Mouse (Mus musculus) lung, postnatal 36 days (tissue): ENCODE data around the gene Oas3.
A peak's percentile ranks its signal among the peaks of the same experiment; 100 is the strongest.
"Not testable (repeated sequence)": the region's sequence is repeated elsewhere in the genome, so short reads cannot be mapped to it uniquely, and the experiment has no call there.

Experiments
- DNase-seq: peaks from one replicate; pipeline ENCODE4 v3.0.0; 2022; ENCODE audit warnings: mixed read lengths

The Oas3 gene

DNA sequence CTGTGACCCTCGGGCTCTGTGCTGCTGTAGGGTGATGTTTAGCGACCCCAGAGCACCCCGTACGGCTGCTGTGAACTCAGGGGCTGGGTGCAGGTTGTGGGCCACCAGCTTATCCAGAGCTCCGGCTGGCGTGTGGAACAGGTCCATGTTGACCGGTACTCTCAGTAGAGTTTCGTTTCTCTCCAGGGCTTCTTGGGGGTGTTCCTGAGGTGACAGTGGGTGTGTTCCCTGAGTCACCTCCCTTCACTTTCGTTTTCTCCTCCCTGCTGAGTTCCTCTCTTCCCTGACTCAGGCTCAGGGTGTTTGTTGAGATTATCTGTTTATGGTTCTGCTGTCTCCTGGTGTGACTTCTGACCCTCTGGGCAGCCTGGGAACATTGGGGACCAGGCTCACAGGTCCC is at the start of gene Oas3:
Gene Oas3, minus strand, starts transcription at position 184 of the 400 bp plus-strand sequence.
- peak; percentile 7 for DNase-seq

DNA sequence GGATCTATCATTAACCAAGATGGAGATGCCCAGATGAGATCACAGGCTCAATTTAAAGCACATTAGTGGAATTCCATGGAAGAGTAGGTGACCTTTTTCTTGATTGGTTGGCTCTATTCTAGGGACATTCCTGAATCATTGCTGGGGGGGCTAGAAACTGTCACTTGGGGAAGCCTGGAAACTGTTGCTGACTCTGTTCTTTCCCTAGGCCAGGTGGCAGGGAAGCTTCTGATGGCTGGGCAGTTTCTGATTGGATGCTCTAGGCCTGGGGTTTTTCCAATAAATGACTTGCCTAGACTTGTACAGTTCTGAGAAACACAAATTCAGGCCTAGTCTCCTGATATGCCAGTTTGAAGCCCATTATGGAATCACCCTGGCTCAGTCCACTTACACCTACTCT is 41.5 kb upstream of the Oas3 start:
- no peak for DNase-seq

DNA sequence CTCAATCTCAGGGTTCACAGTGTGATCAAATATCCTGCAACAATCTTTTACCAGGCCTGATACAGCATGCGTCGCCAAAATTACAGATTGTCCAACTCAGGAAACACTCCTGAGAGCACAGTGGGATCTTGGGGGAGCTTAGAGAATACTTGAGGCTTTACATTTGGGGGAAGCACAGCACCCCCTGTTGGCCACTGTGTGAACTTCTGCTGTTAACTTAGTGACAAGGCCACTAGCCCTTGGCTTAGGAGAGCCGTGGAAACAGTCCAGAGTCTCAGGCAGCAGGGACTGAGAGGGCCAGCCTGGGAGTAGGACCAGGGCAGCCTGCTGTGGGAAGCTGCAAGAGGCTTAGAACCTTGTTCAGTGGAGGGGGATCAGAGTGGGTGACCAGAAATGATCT is 38.5 kb upstream of the Oas3 start:
- peak; percentile 46 for DNase-seq

DNA sequence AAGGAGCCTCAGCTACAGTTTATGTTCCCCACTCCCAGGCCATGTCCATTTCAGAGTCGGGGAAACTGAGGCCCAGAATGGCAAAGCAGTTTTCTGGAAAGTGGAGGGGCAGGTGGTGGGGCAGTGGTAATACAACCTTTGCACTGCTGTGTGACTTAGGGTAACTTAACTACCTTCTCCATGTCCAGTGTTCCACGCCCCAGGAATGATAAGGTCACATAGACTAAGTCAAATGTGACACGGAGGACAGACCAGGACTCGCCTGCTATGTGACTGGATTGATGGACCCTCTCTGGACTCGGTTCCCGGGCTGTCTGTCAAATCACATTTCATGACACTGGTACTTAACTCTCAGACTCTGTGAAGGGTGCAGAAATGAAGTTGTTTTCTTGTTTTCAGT is 35.6 kb upstream of the Oas3 start:
- no peak for DNase-seq

DNA sequence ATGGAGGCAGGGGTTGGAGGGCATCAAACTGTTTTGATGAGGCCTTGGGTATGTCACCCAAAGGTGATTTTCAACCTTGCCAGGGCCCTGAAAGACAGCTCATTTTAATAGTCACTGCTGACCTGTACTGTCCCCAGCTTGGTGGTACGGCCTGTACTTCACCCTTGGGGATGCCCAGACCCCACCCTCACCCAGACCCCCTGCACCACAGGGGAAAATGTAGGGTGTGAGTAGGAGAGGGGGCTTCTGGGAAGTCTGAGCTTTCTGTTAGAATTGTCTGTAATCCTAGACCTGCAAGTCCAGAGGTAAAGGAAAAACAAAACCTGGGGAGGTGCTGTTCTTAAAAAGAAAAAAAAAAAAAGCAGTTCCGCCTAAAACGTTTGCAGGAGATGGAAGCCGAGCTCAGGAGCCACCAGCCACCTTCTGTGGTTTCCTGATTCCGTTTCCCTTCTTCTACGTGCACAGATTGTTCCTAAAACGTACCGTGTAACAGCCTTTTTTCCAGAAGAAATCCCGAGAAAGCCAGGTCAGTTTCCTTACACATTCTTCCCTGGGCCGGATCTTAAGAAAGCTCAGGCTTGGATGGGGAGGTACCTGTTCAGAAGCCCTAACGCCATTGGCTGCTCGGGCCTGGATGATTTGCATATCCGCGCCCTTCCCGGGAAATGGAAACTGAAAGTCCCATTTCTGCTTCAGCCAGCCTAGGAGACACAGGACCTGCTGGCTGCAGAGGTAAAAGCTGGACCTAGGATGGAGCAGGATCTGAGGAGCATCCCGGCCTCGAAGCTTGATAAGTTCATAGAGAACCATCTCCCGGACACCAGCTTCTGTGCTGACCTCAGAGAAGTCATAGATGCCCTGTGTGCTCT is 34.7 kb upstream of the Oas3 start, which contains the start of gene Oas1c:
Gene Oas1c, minus strand, starts transcription at position 564 of the 869 bp plus-strand sequence.
- peak; percentile 96 for DNase-seq

DNA sequence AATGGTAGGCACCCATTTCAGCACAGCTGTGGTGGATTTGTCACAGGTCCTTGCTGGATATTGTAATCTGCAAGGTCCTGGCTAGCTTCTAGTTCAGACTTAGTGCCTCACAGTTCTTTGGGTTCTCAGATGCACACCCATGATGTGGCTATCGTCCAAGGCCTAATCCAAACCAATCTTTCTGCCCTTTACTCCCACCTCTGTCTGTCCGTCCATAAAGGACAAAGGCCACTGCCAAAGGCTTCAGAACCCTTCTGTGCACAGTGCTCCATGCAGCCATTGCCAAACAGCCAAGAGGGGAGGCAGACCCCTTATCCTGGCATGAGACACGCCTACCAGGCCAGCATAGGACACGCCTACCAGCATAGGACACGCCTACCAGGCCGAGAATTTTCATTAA is 31.7 kb upstream of the Oas3 start:
- DNase-seq: no peak

DNA sequence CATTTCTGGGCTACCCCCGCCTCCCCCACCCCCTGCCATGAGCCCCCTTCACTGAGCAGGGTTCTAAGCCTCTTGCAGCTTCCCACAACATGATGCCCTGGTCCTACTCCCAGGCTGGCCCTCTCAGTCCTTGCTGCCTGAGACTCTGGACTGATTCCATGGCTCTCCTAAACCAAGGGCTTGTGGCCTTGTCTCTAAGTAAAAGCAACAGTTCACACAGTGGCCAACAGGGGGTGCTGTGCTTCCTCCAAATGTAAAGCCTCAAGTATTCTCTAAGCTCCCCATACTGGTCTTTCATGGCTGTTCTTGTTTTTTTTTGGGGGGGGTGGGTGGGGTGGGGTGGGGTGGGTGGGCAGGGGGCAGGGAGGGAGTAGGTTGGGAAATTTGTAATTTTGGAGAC is 29.0 kb upstream of the Oas3 start:
- peak; percentile 84 for DNase-seq

DNA sequence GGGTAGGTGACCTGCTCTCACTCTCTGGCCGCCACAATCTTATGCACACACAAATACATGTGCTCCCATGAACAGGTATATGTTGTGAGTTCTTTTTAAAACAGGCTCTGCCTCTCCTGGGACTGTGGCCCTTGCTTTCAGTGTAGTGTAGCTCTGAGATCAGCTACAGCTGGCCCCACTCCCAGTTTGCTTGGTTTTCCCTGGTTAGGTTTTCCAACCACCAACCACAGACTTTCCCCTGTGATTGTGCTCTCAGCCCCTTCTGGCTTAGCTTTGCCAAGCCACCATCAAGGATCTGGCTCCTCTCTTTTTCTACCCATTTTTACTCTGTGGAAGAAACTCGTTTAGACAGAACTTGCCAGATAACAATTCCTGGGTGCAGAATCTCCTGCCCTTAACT is 26.1 kb upstream of the Oas3 start:
- no peak for DNase-seq

DNA sequence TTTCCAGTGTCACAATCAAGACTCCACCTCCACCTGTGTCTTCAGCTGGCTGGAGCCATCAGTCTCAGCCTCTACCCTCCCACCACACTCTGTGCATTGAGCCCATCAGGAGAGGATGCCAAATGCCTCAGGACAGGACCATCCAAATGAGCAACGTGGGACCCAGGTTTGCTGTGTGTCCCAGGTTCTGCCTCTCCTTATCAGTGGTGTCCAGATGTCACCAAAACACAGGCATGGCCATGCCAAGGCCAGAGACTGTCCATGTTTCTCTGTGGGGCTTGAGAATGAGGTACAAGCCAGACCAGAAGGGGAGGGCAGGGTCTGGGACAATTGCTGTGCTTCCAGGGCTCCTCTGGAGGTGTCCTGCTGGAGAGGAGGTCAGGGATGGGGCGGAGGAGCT is 21.5 kb upstream of the Oas3 start:
- DNase-seq: not testable (repeated sequence)

DNA sequence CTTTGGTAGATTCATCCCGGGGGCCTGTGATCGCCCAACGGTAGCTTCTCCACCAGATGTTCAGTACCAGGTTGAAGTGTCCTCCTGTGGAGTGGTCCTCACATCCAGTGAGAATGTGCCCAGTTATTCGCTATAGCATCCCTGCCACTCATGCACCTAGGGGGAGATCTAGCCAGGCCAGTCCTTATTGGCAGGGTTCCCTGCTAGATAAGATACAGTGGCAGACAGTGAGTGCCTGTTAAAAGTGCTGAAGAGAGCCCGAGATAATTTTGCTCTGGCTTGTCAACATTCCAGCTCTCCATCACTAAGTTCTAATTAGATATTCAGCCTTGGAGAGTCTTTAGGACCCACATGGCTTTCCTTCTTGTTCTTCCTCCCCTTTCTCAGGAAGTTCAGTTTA is 20.7 kb upstream of the Oas3 start:
- DNase-seq: not testable (repeated sequence)

DNA sequence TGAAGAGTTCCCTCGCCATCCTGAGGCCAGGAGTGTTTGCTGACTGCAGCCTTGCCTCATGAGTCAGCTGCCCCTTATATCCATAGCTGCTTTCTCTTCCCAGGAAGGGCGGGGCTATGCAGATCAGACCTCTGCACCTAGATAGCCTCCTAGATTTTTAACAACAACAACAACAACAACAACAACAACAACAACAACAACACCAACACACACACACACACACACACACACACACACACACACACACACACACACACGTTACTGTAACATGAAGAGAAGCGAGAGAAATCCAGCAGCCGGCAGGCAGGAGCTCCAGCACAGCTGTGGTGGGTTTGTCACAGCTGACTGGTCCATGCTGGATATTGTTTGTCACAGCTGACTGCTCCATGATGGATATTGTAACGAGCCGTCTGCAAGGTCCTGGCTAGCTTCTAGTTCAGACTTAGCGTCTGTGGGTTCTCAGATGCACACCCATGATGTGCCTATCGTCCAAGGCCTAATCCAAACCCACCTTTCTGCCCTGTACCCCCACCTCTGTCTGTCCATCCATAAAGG is 18.1 kb upstream of the Oas3 start, which contains the start of gene Oas1e:
Gene Oas1e, minus strand, starts transcription at position 51 of the 555 bp plus-strand sequence.
- DNase-seq: not testable (repeated sequence)

DNA sequence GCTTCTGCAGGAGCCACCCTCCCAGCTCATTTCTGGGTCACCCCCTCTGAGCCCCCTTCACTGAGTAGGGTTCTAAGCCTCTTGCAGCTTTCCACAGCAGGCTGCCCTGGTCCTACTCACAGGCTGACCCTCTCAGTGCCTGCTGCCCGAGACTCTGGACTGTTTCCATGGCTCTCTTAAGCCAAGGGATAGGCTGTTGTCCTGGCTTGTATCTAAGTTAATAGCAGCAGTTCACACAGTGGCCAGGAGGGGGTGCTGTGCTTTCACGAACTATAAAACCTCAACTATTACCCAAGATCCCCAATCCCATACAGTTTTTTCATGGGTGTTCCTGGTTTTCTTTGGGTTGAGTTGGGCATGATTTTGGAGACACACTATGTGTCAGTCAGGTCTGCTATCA is 15.6 kb upstream of the Oas3 start:
- DNase-seq: peak; percentile 77

DNA sequence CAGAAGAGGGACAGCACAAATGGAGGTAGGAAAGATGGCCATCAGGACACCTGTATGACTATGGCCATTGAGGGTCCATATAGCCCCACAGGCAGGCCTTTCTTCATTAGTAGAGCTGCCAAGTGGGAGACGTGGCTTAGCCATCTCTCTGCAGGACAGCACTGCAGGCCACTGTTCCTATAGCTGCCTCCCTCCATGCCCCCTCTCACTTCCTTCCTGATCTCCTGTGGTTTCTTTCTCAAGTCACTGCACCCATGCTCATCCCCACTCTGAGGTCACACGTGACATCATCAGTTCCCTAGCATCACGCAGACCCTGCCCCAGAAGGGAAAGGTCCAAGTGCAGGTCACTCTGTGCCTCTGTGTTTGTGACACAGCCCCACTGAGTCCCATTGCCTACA is 9.6 kb upstream of the Oas3 start:
- DNase-seq: no peak

DNA sequence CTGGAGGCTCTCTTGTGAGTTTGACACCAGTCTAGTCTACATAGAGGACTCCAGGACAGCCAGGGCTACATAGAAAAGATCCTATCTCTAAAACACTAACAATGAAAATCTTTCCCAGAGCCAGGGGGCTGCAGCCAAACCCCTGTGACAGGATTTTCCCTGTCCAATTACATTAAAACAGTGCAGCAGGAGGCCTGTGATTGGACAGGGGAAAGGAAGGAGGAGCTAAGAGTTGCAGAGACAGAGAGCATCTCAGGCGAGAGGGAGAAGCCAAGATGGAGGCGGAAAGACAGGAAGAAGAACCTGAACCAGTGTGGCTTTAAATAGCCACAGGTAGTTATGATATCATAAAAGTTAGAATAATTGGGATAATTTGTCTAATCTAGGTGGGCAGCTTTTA is 5.0 kb upstream of the Oas3 start:
- no peak for DNase-seq

DNA sequence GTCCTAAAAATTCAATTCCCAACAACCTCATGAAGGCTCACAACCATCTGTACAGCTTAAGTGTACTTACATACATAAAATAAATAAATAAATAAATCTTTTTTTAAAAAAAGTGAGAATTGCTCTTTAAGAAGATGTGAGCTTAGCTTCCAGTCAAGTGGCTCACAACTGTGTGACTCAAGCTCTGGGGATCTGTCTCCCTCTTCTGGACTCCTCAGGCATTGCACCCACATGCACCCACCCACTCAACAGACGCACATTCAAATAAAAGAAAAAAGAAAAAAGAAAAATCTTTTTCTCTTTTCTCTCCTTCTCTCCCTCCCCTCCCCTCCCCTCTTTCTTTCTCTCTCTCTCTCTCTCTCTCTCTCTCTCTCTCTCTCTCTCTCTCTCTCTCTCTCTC is 4.2 kb upstream of the Oas3 start:
- DNase-seq: no peak

DNA sequence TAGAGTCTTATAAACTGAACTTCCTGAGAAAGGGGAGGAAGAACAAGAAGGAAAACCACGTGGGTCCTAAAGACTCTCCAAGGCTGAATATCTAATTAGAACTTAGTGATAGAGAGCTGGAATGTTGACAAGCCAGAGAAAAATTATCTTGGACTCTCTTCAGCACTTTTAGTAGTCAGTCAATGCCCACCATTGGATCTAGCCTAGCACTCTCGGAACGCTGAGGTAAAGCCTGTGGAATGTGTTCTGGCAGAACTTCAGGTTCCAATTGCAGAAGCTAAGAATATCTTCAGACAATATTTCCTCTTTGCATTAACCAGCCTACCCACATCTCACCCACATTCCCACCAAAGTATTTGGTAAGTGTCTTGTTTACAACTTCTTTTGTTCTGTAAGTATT is 2.5 kb upstream of the Oas3 start:
- peak; percentile 49 for DNase-seq

DNA sequence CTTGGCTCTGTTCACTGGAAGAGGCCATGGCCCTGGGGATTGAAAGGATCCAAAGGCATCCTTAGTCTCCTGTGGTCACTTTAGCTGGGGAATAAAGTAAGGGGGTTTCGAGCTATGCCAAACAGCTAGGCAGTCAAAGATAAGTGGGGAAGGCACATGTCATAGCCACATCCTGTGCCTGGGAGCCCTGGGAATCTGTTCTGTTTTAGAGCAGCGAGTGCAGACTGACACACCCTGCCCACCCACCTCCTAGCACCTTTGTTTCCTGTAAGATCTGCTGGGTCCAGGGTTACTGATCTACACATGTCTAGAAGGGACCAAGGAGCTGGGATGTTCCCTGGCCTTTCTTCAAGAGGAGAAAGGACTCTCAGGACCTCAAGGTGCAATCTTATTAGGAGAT is 1.5 kb upstream of the Oas3 start:
- no peak for DNase-seq

DNA sequence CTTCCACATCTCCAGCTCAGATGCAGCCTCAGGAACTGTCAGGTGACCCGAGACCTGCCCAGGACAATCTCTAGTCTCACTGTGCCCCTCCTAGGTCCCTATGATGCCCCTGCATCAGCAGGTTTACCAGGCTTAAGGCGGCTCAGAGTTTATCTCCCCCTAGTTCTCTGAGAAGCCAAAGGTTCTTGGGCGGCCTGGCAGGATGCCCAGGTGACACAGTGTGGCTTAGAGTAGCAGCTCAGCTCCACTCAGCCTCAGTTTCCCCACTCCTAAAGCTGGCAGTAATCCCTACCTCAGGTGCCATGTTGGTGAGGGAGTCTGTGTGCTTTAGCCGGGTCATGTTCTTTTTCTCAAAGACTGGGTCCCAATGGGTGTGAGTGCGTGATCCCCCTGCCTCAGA is 660 bp downstream of the Oas3 start:
- DNase-seq: no peak

DNA sequence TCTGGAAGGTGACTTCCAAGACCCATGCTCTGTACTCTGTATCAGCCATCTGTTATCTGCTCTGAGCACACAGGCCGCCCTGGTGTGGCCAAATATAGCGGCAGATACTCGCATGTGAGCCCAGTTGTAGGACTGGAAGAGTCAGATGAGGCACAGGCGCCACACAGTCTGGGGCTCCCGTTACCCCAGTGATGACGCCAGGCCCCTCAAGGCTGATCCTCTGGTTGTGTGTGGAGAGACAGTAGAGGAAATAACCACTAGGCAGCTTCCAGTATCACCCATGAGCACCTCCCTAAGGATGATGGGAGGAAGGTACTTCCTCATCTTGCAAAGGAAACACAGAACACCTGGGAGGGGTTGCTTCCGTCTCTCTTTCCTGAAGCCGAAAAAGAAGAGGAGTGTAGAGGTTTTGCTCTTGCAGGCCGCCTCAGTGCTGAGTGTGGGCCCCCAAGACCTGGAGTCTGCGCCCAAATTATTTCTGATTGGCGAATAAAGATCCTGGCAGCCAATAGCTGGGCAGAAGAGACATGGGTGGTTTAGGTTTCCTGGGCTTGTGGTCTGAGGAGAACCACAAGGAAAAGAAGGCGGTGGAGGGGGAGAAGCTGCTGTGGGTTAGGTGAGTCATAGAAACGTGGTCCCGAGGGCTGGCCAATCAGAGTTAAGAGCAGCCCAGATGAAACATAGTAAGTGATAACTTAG is 2.0 kb downstream of the Oas3 start:
- DNase-seq: peak; percentile 9

DNA sequence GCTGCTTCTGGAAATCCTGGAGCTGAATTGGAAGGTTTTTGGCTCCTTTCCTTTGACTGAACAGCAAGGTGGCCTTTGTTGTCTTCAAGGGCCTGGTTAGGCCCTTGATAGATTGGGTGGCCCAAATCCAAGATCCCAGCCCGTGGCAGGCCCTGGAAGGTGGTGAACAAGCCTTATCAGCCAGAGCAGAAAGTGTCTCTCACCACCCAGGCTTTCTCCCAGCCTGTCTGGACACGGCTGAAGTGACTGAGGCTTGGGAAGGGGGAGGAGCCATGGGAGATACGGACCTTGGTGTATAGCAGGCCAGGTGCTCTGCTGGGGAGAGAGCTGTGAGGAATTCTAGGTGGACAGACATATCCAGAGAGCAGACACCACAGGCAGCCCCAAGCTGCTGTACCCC is 8.1 kb downstream of the Oas3 start:
- no peak for DNase-seq

DNA sequence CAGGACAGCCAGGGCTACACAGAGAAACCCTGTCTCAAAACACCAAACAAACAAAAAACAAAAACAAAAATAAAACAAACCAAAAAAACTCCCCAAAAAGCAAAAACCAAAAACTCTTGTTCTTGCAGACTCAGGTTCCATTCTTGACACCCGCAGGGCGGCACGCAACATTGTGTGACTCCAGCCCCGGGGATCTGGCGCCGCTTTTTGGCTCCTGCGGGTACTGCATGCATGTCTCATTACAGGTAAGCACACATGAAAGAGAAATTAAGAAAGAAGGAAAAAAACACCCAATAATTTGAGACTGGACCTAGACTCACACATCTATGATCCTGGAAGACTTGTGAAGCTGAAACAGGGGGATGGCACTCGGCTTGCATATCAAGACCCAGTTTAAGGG is 12.5 kb downstream of the Oas3 start:
- no peak for DNase-seq

DNA sequence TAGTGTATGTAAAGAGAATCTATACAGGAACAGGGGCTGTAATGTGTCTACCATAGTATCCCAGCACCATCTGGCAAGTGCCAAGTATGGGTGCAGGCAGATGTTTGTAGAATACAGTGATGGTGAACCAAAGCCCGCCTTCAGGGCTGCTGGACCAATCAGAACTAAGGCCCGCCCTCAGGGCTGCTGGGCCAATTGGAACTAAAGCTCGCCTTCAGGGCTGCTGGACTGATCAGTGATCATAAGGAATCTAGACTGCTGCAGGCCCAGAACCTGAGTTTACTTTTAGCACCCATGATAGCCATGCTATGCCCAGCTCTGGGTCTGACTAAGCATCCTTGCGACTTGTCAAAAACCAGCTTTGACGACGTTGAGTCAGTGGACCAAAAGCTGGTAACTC is 15.6 kb downstream of the Oas3 start:
- no peak for DNase-seq

DNA sequence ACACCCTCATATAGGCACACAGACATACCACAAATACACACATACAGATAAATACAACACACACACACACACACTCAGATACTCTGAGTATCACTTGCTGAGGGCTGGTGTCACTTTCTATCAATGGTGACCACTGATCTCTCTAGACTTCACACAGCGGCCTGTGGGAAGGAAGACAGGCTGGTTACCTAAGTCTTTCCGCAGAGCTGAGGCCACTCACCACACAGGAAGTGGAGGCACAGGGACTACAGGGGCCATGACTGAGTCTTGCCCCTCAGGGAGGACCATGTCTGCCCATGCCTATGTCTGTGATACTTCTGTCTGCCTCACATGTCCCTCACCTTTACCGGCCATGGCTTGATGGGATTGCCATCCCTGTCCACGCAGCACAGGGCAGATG is 23.2 kb downstream of the Oas3 start:
- DNase-seq: no peak

DNA sequence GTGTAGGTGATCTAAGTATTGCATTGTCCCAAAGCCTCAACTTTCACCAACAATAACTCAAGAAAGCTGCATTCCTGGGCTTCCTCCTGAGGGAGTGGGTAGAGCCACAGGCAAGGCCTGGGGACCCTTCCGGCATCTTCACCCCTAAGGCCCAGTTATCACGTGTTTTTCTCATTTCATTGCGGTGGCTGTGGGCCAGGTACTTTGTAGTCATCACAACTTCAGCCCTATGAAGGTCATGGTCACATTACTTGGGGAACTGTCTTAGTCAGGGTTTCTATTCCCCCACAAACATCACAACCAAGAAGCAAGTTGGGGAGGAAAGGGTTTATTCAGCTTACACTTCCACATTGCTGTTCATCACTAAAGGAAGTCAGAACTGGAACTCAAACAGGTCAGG is 24.7 kb downstream of the Oas3 start:
- DNase-seq: no peak
